Mouse (Mus musculus): ENCODE results near the gene Txnrd2.

Gene Txnrd2

DNA sequence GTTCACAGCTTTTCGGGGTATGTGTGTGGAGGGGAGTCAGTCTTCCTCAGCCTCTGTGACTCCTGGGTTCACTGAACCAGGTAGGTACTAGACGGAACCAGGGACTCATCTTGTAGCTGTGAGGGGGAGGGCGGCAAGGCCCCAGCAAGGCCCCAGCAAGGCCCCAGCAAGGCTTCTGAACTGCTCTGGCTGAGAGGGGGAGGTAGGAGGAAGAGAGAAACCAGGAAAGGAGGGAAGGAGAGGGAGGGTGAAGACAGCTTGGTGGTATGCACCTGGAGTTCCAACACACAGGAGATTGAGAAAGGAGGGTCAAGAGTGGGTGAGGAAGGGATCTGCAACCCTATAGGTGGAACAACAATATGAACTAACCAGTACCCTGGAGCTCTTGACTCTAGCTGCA, 9.3 kb upstream of the Txnrd2 start:
- no peak for DNase-seq (ENCODE audit: low read depth, low spot score)

DNA sequence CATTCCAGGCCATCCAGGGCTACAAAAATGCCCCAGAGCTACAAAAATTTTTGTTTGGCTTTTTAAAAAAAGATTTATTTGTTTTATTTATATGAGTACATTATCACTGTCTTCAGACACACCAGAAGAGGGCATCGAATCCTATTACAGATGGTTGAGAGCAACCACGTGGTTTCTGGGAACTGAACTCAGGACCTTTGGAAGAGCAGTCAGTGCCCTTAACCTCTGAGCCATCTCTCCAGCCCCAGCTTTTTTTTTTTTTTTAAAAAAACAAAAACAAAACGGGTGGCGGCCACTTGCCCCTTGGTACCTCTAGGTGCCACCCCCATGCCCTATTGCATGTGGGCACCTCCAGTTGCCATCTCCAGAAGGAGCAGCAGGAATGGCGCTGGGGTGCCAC, 8.7 kb upstream of the Txnrd2 start:
- DNase-seq (ENCODE audit: low read depth, low spot score) = no peak

DNA sequence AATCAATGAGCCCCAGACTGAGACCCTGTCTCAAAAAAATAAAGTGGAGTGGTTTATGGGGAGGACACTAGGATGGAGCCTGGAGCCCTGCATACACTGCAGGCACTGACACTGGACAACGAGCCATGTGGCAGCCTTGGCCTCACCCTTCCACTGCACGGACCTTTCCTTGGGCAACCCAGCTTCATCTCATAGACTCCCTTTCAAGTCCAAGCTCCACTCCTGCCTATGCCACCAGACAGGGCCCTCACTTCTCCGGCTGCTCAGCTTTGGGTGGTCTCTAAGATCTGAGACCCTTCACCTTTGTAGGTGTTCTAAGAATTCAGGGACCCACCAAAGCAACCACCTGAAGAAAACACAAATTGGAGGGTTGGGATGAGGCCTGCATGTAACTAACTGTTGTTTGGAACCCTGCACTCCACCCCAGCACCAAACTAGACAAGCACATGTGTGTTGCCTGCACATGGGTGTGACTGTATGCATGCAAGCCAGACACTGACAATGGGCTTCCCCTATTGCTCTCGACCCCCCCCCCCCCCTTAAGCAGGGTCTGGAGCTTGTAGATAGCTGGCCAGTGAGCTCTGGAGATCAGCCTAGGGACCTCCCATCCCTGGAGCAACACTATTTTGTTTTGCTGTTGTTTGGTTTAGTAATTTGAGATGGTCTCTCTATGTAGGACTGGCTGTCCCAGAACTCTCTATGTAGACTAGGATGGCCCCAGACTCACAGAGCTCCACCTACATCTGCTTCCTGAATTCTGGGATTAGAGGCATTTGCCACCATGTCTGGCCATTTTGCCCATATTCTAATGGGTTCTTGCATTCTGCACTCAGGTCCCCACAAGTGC, 7.2 kb upstream of the Txnrd2 start:
- DNase-seq (ENCODE audit: low read depth, low spot score) = no peak

DNA sequence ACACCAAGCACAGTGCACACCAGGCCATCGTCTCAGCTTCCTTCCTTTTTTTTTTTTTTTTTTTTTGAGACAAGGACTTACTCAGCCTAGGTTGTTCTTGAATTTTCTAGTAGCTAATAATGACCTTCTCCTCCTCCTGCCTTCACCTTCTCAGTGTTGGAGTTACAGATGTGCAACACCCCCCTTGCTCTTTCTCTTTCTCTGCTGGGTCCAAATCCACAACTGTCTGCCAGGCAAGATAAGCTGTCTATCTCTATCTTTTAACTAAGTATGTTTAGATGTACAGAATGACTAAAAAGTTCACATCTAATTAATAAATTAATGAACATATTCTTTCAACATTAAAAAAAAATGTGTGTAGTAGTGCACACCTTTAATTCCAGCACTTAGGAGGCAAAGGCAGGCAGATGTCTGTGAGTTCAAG, 6.6 kb upstream of the Txnrd2 start:
- no peak for DNase-seq (ENCODE audit: low read depth, low spot score)

DNA sequence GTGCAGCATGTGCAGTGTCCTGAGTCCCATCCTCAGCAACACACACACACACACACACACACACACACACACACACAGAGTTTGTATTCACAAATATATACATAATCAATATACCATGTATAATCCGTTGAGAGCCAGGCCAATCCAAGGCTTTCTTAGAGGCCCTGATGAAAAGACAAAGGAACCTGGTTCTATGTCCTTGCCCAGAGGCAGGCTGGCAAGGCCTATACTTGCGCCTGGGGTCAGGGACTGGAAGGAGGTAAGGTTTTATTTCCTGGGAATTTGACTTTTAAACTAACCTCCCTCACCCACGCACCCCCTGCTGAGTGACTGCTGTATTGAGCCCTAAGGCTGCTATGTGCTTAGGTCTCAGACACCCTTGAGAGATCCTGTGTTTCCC, 5.6 kb upstream of the Txnrd2 start:
- no peak for DNase-seq (ENCODE audit: low read depth, low spot score)

DNA sequence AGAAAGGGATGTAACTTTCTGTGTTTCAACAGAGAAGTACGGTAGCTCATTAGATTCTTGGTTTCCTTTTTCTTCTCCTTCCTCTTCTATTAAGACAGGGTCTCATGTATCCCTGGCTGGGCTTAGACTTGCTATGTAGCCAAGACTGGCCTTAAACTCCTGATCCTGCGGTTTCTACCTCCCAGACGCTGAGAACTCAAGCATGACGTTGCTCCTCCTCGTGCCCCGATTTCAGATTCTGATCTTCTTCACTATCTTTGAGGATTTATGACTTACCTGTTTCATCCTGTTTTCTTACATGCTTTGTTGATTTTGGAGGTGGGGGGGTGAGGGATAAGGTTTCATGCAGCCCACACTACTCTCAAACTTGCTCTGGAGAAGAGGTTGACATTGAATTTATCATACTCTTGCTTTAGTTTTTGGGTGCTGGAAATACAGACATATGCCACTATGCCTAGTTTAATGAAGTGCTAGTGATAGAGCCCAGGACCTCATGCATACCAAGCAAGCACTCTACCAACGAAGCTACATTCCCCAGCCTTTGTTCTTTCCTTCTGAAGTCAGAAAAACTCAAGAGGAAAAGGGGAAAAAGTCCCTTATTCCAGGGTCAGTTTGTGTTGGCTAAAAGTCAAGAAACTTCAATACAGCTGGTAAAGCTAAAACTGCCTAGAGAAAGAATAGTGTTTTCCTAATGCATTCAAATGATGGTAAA, 2.8 kb upstream of the Txnrd2 start:
- no peak for DNase-seq (ENCODE audit: low read depth, low spot score)

DNA sequence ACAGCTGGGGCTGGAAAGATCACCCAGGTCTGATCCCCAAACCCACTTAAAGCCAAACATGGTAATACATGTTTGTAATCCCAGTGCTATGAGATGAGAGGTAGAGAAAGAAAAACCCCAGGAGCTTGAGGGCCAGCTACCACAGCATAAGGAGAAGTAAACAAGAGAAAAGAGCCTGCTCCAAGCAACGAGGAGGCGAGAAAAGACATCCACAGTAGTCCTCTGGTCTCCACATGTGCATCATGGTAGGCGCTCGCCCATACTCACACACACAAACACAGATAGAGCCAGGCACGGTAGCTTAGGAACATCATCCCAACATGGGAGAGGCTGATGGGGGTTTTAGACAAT, 2.3 kb upstream of the Txnrd2 start:
- DNase-seq (ENCODE audit: low read depth, low spot score) = no peak

DNA sequence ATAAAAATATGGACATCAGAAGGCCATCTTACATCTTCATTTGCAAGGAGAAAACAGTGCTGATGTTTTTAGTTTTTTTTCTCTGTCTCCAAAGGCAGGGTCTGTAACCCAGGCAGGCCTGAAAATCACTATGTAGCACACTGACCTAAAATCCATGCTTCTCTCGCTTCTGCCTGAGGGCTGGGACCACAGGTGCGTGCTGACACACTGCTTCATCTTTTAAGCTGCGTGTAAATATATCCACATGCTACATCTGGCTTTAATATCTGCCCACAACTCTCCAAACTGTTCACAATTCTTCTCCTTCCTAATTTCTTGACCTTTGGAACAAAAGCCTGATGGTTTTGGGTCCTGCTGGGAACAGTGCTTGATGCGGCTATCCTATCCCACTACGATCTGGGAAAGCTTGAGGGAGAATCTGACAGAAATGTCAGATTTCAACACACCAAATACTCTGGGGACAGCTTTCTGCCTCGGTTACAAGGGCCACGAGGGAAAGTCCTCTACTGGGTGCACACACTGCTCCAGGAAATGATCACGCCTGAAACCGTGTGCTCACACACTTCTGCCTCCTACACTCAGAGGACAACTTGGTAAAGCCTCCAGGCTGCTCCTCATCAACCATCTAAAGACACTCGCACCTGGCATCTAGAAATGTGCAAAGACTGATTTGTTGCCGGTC, 1.7 kb upstream of the Txnrd2 start:
- DNase-seq (ENCODE audit: low read depth, low spot score) = no peak

DNA sequence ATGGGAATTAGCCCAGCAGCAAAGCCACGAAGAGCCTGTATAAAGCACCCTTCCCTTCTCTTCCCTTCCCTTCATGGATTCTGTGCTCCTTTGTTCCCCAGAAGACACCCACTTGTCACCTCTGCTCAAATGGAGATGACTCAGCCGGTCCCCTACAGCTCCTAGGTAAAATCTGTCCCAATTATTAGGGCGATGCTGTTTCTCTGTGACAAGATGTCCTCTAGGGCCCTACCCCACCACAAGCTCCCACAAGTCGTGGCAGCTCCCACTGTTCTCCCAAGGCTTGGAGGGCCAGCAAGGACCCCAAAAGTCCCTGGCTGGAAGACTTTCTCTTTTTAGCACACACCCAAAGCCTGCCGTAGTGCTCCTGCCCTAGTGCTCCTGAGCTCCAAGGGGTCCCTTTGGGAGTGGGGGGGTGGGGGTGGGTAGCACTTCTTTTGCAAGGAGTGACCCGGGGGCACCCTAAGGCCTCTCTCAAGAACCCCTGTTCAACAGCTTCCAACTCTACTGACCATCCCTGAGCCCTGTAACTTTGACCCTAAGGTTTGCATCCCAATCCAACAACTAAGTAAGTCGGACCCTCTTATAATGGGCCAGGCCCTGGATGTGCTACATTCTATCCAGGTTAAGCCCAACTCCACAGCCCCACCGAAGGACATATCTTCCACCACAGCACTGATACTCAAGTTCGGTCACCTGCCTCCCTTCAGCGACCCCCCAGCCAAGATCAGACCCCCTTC, 539 bp upstream of the Txnrd2 start:
- peak; percentile 21 for DNase-seq (ENCODE audit: low read depth, low spot score)

DNA sequence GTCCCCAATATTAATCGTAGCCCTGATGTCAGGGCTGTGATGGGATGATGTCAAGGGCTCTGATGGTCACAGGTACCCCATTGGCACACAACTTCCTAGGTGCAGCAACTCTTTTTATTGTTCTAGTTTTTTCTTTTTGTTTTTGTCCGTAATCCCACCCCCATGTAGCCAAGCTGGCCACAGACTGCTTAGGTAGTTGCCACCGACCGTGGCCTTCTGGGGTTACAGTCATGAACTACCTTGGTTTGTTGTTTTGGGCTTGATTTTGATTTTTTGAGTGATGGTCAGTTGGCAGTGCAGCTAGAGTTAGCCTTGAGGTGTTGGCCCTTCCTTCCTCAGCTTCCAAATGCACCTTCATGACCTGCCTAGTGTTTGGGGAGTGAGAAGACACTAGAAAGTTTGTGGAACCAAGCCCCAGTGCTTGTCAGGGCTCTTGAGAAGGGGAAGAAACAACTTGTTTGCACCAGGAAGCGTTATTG, 657 bp downstream of the Txnrd2 start, which contains the start of gene Comt:
Gene Comt (minus strand): TSS at position 51 of the 479 bp plus-strand sequence.
- no peak for DNase-seq (ENCODE audit: low read depth, low spot score)

DNA sequence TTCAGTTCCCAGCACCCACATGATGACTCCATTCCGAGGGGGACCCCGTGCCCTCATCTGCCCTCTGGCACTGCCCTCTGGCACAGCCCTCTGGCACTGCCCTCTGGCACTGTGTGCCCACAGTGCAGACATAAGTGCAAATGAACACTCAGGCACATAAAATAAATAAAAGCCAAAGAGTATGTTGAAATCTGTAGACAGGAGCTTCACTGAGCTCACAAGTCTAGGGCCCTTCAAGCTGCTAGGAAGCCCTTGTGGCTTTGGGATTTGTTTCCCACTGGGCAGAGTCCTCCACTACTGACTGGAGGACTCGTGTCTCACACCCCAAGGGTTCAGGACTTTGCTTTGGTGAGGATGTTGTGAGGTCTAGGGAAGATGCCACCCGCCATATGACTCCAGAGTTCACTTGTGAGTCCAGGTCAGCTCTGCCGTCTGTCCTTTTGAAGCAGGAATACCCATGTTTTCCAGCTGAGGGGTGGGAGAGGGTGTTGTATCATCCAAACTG, 1.9 kb downstream of the Txnrd2 start:
- DNase-seq (ENCODE audit: low read depth, low spot score) = no peak

DNA sequence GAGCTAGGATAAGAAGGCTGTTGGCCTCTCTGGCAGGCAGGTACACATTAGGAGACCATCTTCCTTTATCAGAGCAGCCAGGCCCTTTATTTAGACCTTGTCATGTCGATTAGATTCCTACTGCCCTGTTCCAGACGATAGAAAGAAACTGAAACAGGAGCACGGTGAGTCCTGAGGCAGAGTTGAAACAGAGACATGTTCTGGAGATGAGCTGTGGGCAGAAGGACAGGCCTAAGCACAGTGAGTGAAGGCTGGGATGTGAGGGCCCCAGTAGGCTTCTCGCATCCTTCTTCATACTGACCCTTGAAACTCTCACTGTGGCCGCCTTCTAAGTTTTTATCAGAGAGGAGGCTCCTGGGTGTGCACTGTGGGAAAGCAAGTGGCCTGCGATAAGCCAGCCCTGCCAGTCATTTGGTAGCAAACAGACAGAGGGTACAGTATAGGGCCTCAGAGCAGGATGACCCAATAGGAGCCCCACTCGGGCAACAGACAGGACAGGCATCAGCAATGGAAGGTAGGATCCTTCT, 2.4 kb downstream of the Txnrd2 start:
- no peak for DNase-seq (ENCODE audit: low read depth, low spot score)

DNA sequence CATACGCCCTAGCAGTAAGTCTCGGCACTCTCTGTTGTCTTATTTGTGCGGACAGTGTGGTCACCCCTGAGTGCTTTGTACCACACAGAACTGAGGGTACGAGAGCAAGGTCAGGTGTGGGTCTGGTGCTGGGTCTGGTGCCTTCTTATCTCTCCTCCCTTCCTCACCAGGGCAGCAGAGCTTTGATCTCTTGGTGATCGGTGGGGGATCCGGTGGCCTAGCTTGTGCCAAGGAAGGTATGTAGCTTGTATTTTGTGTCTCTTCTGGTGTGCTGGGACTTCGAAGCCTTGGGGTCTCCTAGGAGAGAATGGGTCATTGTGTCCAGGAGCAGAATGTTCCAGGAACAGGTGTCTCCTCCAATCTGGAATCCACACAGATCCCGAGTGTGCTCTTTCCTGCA, 3.5 kb downstream of the Txnrd2 start:
- no peak for DNase-seq (ENCODE audit: low read depth, low spot score)

DNA sequence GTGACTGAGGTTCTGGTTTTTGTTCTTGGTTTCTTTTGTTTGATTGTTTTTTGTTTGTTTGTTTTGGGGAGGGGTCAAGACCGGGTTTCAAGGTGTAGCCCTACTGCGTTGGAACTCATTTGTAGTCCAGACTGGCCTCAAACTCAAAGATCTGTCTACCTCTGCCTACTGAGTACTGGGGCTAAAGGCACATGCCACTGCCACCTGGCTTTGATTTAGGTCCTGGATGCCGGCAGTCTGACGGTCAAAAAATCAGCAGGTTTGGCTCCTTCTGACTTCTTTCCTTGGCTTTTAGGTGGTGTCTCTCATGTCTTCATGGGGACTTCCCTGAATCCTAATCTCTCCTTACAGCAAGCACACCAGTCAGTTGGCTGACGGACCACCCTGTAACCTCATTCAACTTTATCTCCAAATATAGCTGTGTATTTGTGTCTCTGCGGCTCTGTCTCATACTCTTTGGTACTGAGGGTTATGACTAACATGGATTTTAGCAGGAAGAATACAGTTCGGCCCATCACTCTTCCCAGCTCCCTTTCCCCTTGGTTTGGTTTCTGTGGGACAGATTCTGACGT, 4.5 kb downstream of the Txnrd2 start:
- DNase-seq (ENCODE audit: low read depth, low spot score) = no peak

DNA sequence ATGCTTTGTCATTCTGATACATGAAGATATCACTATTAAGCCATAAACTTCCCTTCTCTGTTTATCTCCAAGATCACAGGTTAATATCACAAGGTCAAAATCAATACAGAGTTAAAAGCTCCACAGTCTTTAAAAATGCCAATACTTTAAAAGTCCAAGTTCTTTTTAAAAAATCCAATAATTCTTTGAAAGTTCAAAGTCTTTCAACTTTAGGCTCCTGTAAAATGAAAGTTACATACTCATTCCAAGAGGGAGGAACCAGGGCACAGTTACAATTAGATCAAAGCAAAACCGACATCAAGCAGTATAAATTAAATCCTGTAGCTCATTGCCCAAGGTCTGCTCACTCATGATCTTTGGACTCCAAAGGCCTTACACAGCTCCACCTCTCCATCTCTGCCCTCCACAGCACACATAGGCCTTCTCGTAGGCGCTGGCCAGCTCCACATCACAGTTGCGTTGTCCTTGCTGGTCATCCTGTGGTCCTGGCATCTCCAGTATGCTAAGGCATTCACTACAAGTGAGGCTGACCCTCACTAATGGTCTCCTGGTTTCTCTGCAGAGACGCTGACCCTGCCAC, 7.2 kb downstream of the Txnrd2 start:
- DNase-seq (ENCODE audit: low read depth, low spot score) = no peak

DNA sequence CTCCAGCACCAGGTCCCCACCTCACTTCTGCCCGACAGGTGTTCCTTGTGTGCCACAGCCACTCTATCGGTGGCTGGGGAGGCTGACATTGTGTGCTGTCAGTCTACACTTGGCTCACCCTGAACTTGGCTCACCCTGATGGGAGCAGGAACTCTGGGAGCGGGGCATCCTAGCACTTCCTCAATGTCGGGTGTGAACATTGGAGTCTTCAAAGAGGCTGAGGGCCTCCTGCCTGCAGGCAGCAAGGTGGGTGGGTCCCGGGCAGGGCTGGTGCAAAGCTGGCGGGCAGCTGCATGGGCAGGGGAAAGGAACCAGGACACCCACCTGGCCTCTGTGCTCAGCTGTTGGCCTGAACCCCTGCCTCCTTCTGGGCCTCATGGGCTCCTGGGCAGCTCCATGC, 9.9 kb downstream of the Txnrd2 start:
- DNase-seq (ENCODE audit: low read depth, low spot score) = no peak

DNA sequence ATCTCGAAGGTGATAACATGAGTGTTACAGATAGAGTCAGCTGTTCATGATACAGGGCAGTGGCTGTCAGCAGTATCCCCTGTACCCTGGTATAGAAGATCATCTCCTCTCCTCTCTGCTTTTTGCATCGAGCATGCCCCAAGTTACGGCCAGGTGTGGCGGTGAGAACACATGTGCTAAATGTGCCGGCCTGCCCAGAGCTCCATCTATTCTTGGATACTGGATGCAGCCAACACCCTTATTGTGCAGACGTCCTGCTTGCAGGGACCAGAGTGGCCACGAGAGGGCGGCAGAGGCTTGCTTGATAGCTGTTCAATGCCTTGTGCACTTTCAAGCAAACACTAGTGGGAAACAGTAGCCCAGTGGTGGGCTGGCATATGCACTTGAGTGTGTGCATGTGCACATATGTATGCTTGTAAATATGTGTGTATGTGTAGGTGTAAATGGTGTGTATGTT, 17.2 kb downstream of the Txnrd2 start:
- DNase-seq (ENCODE audit: low read depth, low spot score) = peak; percentile 87

DNA sequence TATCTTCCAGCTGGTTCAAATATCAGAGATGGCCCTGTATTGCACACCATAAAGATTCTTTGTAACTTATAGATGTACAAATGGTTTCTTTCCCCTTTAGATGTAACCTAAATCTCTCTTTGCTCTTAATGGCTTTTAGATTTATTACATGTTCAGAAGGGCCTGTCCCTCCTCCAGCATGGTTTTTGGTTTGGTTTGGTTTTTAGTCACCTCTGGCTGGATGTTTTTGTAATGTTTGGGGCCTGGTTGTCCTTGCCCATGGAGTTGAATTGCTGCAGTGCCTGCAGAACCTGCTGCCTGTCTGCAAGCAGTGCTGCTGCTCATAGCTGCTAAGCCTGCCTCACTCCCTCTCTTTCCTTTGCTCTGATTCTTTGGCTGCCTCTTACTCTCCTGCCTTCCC, 21.1 kb downstream of the Txnrd2 start:
- DNase-seq (ENCODE audit: low read depth, low spot score) = no peak

DNA sequence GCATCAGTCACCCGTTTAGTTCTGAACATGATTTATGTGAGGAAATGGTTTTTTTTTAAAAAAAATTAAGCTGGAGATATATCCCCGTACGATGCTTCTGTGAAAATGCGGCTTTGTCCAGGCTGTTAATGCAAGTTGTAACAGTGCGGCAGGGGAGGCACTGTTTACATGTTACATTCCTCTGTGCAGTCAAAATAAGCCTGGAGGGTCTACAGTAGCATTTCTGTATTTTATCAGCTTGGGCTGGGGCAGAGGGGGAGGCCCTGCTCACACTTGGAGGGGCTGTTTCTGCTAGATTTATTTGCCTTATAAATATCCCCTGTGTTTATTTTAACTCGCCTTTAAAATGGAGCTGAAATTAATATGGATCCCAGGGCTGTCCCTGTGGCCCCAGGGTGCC, 21.9 kb downstream of the Txnrd2 start:
- DNase-seq (ENCODE audit: low read depth, low spot score) = no peak

DNA sequence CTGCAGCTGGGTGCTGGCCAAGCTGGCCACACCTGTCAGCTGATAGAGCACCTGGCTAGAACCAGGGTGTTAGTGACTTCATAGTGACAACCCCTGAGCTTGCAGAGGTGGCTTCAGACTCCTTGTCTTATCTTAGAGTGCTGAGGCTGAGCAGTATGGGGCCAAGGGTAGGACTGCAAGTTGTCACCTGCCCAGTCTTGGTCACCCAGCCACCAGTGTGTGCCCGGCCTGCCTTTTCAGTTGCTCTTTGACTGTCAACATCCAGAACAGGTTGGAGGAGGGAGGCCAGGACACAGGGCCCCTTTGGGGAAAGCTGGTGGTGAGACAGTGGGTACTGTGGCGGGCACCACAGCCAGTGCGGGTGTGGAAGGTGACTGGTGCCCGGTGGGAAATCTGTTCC, 22.8 kb downstream of the Txnrd2 start:
- DNase-seq (ENCODE audit: low read depth, low spot score) = no peak
